Mouse (Mus musculus) thymus, postnatal 36 days (tissue): ENCODE results near the gene Setd1a.

Source experiments
- DNase-seq, 2 experiments: peaks; one replicate each; pipeline ENCODE4 v3.0.0; 2022; ENCODE audit warnings: mixed read lengths in 2 of 2

Gene Setd1a

DNA sequence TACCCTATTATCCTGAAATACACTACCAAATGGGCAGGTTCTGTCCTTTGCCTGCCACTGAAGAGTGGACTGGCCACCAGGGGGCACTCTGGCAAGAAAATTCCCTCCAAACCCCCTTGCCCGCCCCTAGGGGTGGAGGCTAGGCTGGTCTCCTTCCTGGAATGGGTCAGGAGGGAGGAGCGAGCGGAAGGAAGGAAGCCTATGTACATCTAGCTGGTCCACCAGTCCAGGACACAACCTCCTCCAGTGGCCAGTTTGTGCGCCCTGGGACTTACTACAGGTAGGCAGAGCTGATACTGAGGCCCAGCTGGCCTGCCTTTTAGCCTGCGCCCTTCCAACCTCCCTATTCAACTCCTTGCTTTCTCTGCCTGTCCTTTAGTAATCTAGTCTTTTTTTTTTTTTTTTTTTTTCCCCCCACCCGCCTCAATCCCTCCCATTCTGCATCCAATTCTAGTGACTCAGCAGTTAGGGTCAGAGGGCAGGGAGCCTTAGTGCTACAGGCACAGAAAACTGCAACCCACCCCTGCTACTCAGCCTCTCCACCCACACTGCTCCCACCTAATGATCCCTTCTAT, 24.1 kb downstream of the Setd1a start, which contains the start of gene Hsd3b7:
Gene Hsd3b7, plus strand, starts transcription at position 170 of the 575 bp plus-strand sequence.
- DNase-seq = peak; percentile 74 to 76

DNA sequence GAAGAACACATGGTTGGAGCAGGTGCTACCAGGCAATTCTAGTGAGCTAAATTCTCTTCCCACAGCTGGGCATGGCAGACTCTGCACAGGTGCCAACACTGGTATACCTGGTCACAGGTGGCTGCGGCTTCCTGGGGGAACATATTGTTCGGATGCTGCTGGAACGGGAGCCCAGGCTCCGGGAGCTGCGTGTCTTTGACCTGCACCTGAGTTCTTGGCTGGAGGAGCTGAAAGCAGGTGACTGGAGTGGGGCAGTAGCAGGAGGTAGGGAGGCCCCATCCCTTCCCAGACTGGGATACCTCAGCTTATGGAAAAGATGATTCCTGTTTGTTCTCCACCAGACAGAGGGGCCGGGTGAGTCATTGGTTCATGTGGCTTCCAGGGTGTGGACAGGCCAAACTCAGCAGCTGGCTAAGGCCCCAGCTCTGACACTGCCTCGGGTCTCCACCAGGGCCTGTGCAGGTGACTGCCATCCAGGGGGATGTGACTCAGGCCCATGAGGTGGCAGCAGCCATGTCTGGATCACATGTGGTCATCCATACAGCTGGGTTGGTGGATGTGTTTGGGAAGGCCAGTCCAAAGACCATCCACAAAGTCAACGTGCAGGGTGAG, 24.6 kb downstream of the Setd1a start:
- no peak for DNase-seq

DNA sequence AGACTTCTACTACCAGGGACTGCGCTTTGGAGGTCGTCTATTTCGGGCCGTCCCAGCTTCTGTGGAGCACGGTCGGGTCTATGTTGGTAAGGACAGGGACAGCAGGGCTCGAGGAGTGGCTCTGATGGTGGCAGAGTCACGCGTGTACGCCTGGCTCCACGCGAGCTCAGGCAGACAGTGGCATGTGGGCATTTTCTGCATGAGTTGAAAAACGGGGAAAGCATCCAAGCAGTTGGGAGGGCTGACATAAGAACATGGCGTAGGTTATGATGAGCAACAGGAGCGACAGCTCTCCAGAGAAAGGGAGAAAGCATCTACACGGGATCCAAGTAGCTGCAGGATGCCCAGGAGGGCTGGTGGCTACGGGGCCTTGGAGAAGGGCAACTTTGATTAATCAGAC, 25.8 kb downstream of the Setd1a start:
- no peak for DNase-seq

- DNase-seq = no peak
These were observed 32.4 kb downstream of the Setd1a start for GRCm38 (mm10) chr7:127808821-127809220.

DNA sequence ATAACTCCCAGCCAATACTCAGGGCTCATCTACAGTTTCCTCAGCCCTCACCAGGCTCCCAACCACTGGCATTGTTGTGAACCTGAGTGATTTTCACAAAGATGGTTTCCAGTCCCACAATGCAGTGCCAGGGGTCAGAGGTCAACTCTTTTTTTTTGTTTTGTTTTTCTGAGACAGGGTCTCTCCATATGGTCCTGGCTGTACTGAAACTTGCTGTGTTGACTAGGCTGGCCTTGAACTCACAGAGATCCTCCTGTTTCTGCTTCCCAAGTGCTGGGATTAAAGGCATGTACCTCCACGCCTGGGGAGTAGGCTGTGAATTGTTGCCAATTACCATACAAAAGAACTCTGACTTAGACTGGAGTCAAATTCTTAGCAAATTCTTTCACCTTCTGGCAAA, 33.4 kb downstream of the Setd1a start:
- no peak for DNase-seq

DNA sequence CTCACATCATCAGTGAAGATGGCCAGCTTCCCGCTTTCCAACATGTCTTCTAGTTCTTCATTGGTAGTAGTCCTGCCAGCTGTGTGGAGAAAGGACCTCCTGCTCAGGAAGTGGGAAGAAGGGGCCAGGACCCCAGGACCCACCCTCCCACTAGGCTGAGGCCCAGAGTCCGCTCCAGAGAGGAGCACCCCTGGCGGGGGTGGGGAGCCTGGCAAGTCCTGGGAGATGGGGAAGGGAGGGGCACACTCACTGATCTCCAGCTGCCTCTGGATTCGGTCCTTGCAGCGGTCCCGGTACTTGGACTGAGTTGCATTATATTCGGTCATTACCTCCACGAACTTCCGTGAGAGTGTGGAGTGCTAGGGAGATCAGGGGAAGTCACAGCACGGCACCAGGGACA, 34.2 kb downstream of the Setd1a start:
- DNase-seq = no peak

DNA sequence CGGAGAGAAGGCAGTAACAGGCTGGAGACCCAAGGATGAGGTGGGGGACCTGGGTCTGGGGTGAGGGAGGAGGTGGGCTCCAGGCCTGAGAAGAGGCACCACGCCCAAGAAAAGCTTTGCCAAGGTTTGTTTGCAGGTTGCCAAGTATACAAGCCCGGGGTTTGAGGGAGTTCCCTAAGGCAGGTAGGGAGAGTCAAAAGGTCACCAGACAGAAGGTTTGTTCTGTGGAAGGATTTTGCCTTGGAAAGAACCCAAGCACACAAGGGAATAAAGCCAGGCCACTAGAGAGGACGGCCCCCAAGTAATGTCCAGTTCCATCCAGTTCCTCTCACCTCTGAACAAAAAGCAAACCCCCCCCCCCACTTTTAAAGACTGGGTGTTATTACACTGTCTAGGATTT, 34.8 kb downstream of the Setd1a start:
- DNase-seq = no peak

GRCm38 (mm10) chr7:127812292-127812691, 35.8 kb downstream of the Setd1a start:
- no peak for DNase-seq

DNA sequence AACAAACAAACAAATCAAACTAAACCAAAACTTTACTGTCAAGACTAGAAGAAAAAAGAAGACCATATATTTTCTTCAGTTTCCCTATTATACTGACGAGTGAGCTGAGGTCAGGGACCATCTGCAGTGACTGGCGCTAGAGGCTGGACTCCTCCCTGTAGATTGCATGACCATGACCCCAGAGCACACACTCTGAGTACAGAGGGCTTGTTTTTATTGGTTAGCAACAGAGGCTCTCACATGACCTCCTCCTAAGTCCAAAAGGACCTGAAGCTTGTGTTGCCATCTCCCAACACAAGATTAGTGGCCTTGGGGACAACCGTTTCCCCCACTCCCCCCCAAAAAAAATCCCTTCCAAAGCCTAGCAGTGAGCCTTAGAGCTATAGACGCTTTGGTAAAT, 37.4 kb downstream of the Setd1a start:
- no peak for DNase-seq

DNA sequence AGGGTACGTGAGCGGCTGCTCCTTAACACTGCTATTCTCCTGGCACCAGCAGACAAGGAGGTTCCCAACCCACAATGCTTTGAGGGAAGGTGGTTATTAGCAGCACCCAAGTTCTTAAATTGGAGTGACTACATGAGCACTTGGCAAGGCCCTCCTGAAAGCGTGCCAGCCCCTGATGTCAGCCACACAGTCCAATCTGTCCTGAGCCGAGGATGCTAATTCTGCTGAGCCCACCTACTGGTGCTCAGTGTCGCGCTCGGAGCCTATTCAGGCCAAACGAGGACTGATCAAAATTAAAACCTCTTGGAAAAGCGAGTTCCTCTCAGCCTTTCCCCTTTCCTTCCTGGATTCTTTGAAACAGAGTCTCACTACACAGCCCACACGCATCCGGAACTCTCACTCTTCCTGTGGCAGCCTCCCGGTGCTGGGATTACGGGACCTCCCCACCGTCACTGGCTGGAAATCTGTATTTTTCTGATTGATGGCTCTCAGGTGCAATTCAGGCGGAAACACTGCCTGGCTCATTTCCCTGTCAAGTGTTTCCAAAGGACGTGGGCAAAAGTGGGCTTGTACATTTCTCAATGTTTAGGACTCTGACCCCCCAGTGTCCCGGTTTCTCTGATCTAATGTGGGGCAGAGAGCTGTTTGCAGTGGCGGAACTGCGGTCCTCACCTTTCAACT, 37.9 kb downstream of the Setd1a start:
- DNase-seq = no peak

- DNase-seq = no peak
These were observed 38.7 kb downstream of the Setd1a start for GRCm38 (mm10) chr7:127815116-127815665.

DNA sequence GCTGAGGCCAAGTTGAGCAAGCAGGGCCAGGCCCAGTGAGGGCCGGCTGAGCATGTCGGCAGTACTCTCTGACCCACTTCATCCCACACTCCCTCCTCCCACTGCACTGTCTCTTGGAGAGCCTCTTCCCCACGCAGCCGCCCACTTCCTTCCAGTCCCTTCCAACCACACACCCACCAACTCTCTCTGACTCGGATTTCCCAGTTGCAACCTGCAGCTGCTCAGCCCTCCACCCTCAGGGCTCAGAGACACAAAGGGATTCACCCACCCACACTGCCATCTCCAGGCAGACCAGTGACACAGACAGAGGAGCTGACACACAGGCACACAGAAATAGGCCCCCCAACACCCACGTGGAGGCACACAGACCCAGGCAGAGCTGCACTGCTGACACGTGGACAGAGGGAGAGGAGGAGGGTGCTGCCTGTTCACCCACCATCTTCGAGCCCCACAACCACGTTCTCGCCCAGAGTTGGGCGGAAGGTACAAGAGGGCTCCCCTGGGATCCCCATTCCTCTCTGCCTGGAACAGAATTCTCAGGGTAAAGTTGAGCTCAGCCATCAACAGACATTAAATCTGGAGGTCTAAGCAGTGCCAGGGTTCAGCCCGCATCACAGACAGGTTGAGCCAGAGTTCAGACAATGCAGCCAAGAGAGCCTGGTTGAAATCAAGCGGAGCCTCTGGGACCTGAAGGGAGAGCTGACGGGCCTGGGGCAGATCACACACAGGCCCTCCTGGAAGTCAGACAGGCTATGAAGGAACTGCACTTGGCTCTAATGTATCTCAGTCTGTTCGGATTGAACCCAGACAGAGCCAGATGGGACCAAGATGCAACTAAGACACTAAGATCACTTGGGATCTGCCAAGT, 39.7 kb downstream of the Setd1a start:
- DNase-seq = peak; percentile 56 to 71

DNA sequence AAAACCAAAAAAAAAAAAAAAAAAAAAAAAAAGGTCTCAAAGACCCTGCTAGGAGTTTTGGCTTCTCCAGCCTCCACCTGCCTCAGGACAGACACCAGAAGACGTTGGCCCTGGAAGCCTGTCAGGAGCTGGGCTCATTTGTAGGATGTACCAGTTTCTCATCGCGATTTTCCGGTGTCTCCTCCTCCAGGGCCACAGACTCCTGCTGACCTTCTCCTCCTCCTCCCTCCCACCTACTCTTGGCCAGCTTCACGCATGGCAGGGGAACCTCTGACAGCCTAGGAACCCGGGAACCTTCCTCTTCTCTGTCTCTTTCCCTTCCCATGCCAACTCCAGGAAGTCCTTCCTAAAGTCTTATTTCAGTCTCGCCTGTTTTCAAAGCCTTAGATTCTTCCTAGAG, 40.6 kb downstream of the Setd1a start:
- no peak for DNase-seq

GRCm38 (mm10) chr7:127817776-127818175, 41.3 kb downstream of the Setd1a start:
- no peak for DNase-seq

- no peak for DNase-seq
These were observed 44.5 kb downstream of the Setd1a start for GRCm38 (mm10) chr7:127820836-127821509.

DNA sequence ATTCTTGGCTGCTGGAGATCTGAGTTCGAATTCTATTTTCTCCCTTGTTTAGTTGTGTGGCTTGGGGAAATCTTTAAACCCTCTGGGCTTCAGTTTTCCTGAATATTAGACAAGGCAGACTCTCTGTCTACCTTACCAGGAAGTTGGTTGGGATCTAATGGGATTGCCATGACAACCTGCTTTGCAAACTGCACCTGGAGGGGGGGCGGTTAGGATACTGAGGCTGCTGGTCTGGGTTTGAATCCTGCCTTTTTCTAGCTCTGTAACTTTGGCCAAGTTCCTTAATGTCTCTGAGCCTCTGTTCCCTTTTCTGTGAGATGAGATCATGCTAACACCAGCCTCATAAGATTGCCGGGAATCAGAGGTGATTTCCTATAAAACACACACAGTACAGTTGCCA, 46.0 kb downstream of the Setd1a start:
- no peak for DNase-seq

DNA sequence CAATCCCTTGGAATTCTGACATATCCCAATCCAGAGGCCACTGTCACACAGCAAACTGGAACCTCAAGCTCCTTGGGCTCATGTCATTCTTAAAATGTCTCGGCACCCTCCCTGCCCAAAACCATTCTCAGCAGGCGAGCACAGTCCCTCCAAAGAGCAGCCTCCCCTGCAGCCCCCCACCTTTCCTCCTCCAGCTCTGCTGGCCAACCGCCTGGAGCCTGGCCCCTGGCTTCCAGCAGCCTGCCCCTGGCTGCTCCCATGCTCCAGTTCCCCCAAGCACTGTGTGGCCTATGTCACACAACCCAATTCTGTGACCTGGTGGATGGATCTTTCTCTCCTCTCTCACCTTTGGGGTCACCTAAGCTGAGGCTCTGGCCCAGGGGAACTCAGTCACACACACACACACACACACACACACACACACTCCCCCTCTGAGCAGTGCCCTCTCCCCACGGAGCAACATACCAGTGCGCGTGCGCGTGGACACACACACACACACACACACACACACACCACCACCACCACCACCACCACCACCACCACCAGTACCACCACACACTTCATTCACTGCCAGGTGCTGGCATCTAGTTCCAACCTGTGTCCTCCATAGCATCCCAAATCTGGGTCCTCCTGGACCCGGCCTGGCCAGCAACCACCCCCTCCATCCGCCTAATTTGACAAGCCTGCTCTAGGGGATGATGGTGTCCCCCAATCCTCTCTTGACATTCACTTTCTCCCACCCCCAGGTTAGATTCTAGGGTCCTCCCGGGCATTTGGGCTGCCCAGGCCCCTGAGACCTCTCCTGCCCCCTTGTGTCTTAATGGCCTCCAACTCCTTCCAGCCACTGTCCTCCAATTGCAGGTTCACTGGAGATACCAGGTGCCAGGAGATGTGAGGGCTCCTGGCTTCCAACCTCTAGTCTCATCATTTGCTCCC, 47.0 kb downstream of the Setd1a start:
- DNase-seq = no peak

- DNase-seq = no peak
These were observed 47.9 kb downstream of the Setd1a start, which contains the start of the genes Stx4a and Stx1b for GRCm38 (mm10) chr7:127824176-127824871. Gene Stx4a (plus strand): TSS chr7:127824294. Gene Stx1b (minus strand): TSS chr7:127824549.

DNA sequence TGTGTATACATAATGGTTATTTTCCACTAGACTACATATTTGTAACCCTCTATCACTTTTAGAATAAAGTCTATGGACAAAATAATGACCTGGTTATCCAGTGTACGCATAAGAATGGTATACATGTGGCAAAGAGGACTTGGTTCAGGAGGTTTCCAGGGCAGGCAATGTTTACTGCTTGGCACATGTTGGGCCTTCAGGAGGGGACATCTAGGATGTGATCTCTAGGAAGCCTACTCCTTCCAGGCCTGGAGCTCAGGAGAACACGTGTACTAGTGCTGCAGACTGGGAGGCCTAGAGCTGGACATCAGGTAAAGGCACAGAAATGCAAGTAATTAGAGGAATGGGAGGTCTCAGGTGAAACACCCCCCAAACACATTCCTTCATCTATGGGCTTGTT, 59.1 kb downstream of the Setd1a start:
- DNase-seq = no peak

GRCm38 (mm10) chr7:127837473-127837872, 61.0 kb downstream of the Setd1a start:
- no peak for DNase-seq
